Mouse (Mus musculus) common myeloid progenitor, adult 5-6 weeks (primary cell): ENCODE data around the gene Pid1. TPM values are rescaled to one million over a fixed set of nuclear protein-coding genes. Genes with fewer than 3 reads are reported as not detected.

Source experiments
- ATAC-seq: replicated peaks from 2 replicates; pipeline ENCODE4 v1.8.0; 2016; ENCODE audit warnings: low read depth, mild to moderate bottlenecking, moderate TSS enrichment, inconsistent platforms; ENCODE audit not compliant: poor library complexity, severe bottlenecking
- total RNA-seq: library from RNA; stranded (forward); fragments of 200-1000, 187-1606 nt; gene quantifications from 2 replicates; pipeline ENCODE4 v1.2.3, GENCODE M21; 2017

Gene Pid1
- total RNA-seq, 1 experiment from 2014 or later, result 1.8 TPM

DNA sequence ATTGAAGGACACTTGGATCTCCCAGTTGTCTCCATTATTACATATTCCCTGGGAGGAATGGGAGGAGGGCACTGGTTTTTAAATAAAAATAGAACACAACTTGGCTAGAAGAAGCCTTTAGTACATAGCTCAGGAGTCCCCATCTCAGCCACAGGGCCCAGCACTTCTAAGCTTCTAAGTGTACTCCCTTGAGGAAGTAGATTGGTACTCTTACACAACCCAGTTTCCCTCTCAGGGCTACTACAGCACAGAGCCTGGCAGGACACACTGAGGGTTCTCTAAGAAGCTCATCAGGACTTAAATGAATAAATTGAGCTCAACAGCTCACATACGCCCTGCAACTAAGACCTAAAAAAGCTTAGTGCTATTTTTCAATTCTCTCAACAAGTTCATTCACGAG is 165.1 kb downstream of the Pid1 start:
- ATAC-seq, result peak; percentile 86

- 0 out of 2 replicates have a peak, but pooled peaks have one; percentile 39 for ATAC-seq
These were observed 171.8 kb downstream of the Pid1 start for GRCm38 (mm10) chr1:84192167-84192566.

- ATAC-seq, result no peak
These were observed 174.5 kb downstream of the Pid1 start for GRCm38 (mm10) chr1:84189446-84189845.

DNA sequence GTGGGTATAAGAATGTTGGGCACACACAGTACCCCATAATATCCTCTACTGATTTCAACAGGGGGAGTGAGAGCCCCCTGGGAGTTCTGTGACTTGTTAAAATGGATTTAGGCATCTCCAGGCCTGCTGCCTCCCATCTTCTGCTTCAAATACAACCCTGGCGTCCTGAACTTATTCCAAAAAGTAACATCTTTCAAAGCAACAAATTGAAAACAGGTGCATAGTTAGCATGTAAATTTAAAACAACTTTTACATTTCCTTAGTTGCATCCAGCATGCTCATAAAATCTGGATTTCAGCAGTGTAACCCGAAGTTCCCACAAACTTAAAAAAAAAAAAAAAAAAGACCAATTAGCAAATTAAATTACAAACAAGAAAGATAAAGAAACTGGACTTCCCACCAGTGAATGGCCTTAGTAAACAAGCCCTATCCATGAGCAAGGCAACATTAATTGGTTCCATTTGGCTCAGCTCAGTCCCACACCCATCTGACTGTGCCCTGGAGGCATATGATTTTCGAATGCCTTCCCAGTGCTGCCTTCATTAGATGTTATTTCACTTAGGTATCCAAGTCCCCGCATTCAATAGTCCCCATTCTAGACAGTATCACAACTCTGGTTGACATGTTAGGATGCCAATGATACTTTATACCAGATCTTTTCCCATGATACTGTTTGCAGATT is 177.1 kb downstream of the Pid1 start:
- no peak for ATAC-seq

DNA sequence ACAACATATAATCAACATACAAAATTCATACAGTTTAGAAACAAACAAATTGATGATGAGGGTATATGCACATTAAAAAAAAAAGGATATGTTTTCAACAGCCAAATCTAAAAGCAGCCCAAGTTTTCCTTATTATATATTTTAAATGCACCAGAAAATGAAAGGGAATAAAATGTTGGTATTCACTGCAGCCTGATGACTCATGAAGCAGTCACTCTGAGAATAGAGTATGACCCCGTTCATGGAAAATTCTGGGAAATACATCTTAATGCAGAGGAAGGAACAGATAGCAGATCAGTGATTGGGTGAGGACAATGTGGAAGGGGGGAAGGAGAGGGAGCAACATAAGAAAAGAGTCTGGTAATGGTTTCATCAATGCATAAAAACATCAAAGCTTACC is 186.3 kb downstream of the Pid1 start:
- no peak for ATAC-seq

GRCm38 (mm10) chr1:84177033-84177432 is 186.9 kb downstream of the Pid1 start:
- no peak for ATAC-seq

DNA sequence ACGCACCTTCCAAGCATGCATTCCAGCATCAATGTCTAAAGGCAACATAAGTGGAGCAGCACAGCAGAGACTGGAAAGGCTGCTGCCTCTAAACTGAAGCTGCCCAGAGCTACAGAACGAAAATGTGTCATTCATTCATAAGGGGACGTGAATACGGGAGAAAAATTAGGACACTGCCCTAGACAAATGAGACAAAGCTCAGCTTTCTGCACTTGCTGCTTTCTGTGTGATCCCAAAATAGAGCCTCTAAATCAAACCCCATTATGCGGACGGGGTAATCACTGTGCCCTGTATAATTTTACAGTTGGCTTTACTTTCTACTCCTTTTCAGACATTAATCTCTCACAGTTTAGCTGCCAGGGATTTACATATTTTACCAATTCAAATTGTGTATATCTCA is 191.0 kb downstream of the Pid1 start:
- no peak for ATAC-seq

DNA sequence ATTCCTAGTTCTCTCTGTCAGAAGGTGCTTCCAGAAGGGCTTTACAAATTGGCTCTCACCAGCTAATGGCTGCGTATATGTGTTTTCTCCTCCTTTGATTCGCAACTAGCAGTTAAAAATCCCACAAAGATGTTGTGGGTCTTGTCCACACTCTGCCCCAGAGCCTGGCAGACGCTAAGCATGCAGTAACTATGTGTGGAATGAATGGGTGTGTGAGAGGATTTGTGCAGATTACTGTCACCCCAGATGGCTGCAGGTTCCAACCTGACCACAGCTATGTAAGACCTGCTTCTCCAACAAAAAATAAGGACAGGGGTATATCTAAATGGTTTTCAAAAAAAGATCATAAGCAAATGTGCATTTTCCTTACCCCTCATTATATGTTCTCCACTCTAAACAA is 206.2 kb downstream of the Pid1 start:
- ATAC-seq, result no peak

DNA sequence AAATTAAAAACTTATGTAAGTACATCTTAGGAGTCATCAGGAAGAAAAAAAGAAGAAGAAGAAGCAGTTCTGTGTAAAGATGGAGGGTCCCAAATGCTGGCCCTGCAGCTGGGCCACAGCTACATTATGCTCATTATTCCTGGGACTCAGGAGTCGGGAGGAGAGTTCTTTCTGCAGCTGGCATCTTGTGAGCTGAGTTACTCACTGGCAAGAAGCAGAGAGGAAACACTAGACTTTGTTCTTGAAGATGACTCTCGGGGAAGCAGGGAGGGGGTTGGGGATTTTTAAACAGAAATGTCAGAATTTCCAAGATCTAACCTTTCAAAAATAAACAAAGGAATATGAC is 208.4 kb downstream of the Pid1 start:
- ATAC-seq, result no peak

- ATAC-seq, result no peak
These were observed 209.0 kb downstream of the Pid1 start for GRCm38 (mm10) chr1:84154725-84155584.

- no peak for ATAC-seq
These were observed 210.0 kb downstream of the Pid1 start for GRCm38 (mm10) chr1:84153943-84154342.

- no peak for ATAC-seq
These were observed 222.4 kb downstream of the Pid1 start for GRCm38 (mm10) chr1:84141561-84141960.

DNA sequence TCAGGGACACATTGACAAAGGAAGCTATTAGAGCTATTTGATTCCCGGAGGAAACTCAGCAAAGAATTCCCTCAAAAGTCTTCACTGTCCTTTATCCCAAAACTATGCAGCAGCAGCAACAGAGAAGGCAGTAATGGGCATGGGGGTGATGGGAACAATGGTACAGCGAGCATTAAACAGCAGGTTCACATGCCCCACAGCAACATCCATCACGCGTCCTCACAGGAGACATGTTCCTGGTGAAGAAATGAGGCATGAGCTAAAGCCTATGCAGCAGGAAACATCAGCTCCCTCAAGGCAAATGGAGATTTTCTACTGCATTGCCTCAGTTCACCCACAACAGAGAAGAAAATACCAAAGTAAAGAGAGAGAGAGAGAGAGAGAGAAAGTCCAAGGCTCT is 231.5 kb downstream of the Pid1 start:
- ATAC-seq, result no peak

DNA sequence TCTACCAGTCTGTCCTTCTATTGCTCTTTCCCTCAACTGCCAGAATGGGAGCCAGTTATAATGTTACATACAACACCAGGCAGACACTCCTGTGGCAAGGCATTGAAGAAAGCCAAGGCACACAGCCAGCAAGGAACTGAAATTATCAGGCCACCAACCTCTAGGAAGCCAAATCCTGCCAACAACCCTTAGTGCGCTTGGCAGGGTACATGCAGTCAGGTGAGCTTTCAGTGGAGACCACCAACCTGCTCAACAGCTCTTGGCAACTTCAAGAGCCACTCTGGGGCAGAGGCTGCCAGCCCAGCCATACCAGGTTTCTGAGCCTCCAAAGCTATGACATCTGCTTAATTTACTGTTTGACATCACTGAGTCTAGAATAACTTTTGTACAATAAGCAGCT is 232.2 kb downstream of the Pid1 start:
- ATAC-seq, result no peak

GRCm38 (mm10) chr1:84128510-84128909 is 235.5 kb downstream of the Pid1 start:
- ATAC-seq, result no peak

GRCm38 (mm10) chr1:84119306-84119705 is 244.7 kb downstream of the Pid1 start:
- no peak for ATAC-seq

DNA sequence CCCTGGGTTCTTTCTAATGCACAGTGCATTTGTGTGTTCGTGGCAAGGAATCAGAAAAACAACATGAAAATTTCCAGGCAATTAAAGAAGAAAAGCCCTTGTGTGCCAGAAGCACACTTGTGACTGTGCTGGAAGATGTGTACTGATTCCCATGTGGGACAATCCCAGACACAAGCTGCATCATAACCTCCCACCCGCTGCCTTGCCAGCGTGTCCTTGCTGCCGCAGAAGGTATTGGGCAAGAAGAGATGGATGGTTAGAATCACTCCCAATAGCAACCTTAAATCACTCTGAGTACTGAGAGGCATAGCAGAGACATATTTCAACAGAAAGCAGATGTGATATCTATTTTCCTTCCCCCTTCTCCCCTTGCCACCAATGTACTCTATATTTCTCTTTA is 257.2 kb downstream of the Pid1 start:
- ATAC-seq, result no peak

GRCm38 (mm10) chr1:84102052-84102451 is 261.9 kb downstream of the Pid1 start:
- ATAC-seq, result no peak

- no peak for ATAC-seq
These were observed 266.6 kb downstream of the Pid1 start for GRCm38 (mm10) chr1:84097398-84097797.

GRCm38 (mm10) chr1:84093291-84093690 is 270.7 kb downstream of the Pid1 start:
- ATAC-seq, result no peak

- no peak for ATAC-seq
These were observed 274.3 kb downstream of the Pid1 start for GRCm38 (mm10) chr1:84089664-84090063.

DNA sequence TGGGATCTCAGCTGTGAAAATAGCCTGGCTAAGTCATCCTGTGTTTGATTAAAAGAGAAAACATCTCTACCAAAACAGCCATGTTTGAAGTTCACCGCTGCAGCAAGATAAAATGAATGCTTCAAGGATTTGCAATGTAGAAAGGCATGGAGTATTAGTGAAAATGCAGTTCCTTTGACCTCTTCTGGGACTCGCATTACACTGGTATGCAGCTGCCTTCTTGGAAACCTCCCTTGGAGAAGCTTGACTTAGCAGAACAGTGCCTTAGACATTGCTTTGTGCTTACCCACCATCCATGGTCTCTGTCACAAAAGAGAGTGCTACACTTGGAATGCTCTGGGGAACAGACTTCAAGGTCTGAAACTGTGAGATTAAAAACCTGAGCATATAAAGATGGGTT is 276.0 kb downstream of the Pid1 start:
- no peak for ATAC-seq
